Mouse (Mus musculus): Measurements from ENCODE around the gene Uchl1.
A peak's percentile ranks its signal among the peaks of the same experiment; 100 is the strongest.

- TF ChIP-seq CTCF (IDR thresholded peaks at IDR 0.05; ENCODE audit: low read depth) (0 out of 2 replicates have a peak, but pooled peaks have one; percentile 5), EP300 (IDR thresholded peaks at IDR 0.05; ENCODE audit: low read depth) (no peak)
These were observed 34.6 kb downstream of the Uchl1 start for GRCm38 (mm10) chr5:66710445-66711019.
